Mouse (Mus musculus) MEL (cell line): ENCODE measurements around the gene Rbm5. TPM values are rescaled to one million over a fixed set of nuclear protein-coding genes. Genes with fewer than 3 reads are reported as not detected.

Experiments used
- DNase-seq: peaks from one replicate; pipeline ENCODE4 v3.0.0; 2011; ENCODE audit warnings: low read depth, low spot score
- H3K27ac ChIP-seq: 2 replicates; pipeline ENCODE4 v1.5.1; 2012; ENCODE audit warnings: low read depth, mild to moderate bottlenecking, control low read depth, low read length, moderate library complexity; ENCODE audit not compliant: control insufficient read depth
- H3K27me3 ChIP-seq, 2 experiments: fragments of 150-350 bp in 1 of 2; sonication (generic) in 1 of 2; 2 replicates each; pipeline ENCODE4 v1.6.1; 2012; ENCODE audit warnings: low read length in 2 of 2, mild to moderate bottlenecking in 2 of 2, improper control_type of control experiment in 1 of 2, moderate library complexity in 1 of 2; ENCODE audit not compliant: insufficient read depth in 2 of 2, control insufficient read depth in 1 of 2
- H3K36me3 ChIP-seq, 2 experiments: 2 replicates each; pipeline ENCODE4 v1.6.1; 2012 to 2014; ENCODE audit warnings: low read length in 2 of 2, improper control_type of control experiment in 1 of 2, inconsistent platforms in 1 of 2, mild to moderate bottlenecking in 1 of 2; ENCODE audit not compliant: insufficient read depth in 2 of 2, control insufficient read depth in 1 of 2
- H3K4me1 ChIP-seq, 2 experiments: fragments of 150-350 bp in 1 of 2; sonication (generic) in 1 of 2; 2 replicates each; pipeline ENCODE4 v1.6.1; 2012; ENCODE audit warnings: low read length in 2 of 2, improper control_type of control experiment in 1 of 2, mild to moderate bottlenecking in 1 of 2; ENCODE audit not compliant: insufficient read depth in 2 of 2, control insufficient read depth in 1 of 2
- H3K4me3 ChIP-seq, 2 experiments: fragments of 150-350 bp in 1 of 2; sonication (generic) in 1 of 2; 2 replicates each; pipeline ENCODE4 v1.5.1; 2012; ENCODE audit warnings: low read depth in 2 of 2, low read length in 2 of 2, mild to moderate bottlenecking in 2 of 2, moderate library complexity in 2 of 2, control low read depth in 1 of 2, improper control_type of control experiment in 1 of 2; ENCODE audit not compliant: control insufficient read depth in 1 of 2, insufficient read depth in 1 of 2
- H3K79me2 ChIP-seq: 2 replicates; pipeline ENCODE4 v1.6.1; 2012; ENCODE audit warnings: mild to moderate bottlenecking, low read length, moderate library complexity; ENCODE audit not compliant: control insufficient read depth, poor library complexity, insufficient read depth
- H3K9ac ChIP-seq: 2 replicates; pipeline ENCODE4 v1.6.1; 2012; ENCODE audit warnings: low read depth, mild to moderate bottlenecking, control low read depth, low read length, moderate library complexity; ENCODE audit not compliant: control insufficient read depth, poor library complexity, severe bottlenecking
- H3K9me3 ChIP-seq: fragments of 150-350 bp; sonication (generic); replicated peaks from 2 replicates; pipeline ENCODE4 v1.6.1; 2012; ENCODE audit warnings: mild to moderate bottlenecking, low read length, improper control_type of control experiment, moderate library complexity; ENCODE audit not compliant: insufficient read depth
- CHD1 ChIP-seq: IDR thresholded peaks from 2 replicates; pipeline ENCODE4 v1.6.1; 2012; ENCODE audit warnings: low read depth, mild to moderate bottlenecking, inconsistent platforms, low read length, improper control_type of control experiment
- CHD2 ChIP-seq: IDR thresholded peaks from 2 replicates; pipeline ENCODE4 v1.6.1; 2011; ENCODE audit warnings: low read length, improper control_type of control experiment
- ELF1 ChIP-seq: IDR thresholded peaks from 2 replicates; pipeline ENCODE4 v1.6.1; 2014; ENCODE audit warnings: low read depth, mild to moderate bottlenecking, inconsistent platforms, low read length, improper control_type of control experiment, moderate library complexity
- EP300 ChIP-seq, 2 experiments: IDR thresholded peaks; 2 replicates each; pipeline ENCODE4 v1.6.1; 2011; ENCODE audit warnings: improper control_type of control experiment in 2 of 2, low read length in 2 of 2, low read depth in 1 of 2, mild to moderate bottlenecking in 1 of 2
- GABPA ChIP-seq: IDR thresholded peaks from 2 replicates; pipeline ENCODE4 v1.6.1; 2012; ENCODE audit warnings: low read depth, mild to moderate bottlenecking, inconsistent platforms, low read length, improper control_type of control experiment, moderate library complexity
- GATA1 ChIP-seq: IDR thresholded peaks from 2 replicates; pipeline ENCODE4 v1.6.1; 2011; ENCODE audit warnings: low read depth, low read length, improper control_type of control experiment
- HCFC1 ChIP-seq: IDR thresholded peaks from 2 replicates; pipeline ENCODE4 v1.6.1; 2012; ENCODE audit warnings: low read depth, mild to moderate bottlenecking, inconsistent platforms, low read length, improper control_type of control experiment, moderate library complexity
- MAFK ChIP-seq: IDR thresholded peaks from 2 replicates; pipeline ENCODE4 v1.6.1; 2011; ENCODE audit warnings: low read depth, mild to moderate bottlenecking, low read length, improper control_type of control experiment, borderline replicate concordance
- MAZ ChIP-seq: IDR thresholded peaks from 2 replicates; pipeline ENCODE4 v1.6.1; 2012; ENCODE audit warnings: low read depth, mild to moderate bottlenecking, inconsistent platforms, low read length, improper control_type of control experiment
- MEF2A ChIP-seq: IDR thresholded peaks from 2 replicates; pipeline ENCODE4 v1.6.1; 2014; ENCODE audit warnings: low read depth, mild to moderate bottlenecking, inconsistent platforms, low read length, improper control_type of control experiment; ENCODE audit not compliant: poor library complexity, insufficient replicate concordance, severe bottlenecking; ENCODE audit errors: extremely low read depth
- MXI1 ChIP-seq: IDR thresholded peaks from 2 replicates; pipeline ENCODE4 v1.6.1; 2011; ENCODE audit warnings: mild to moderate bottlenecking, low read depth, low read length, improper control_type of control experiment
- MYC ChIP-seq: IDR thresholded peaks from 2 replicates; pipeline ENCODE4 v1.6.1; 2011; ENCODE audit warnings: low read depth, mild to moderate bottlenecking, low read length, improper control_type of control experiment, moderate library complexity
- NRF1 ChIP-seq: IDR thresholded peaks from 2 replicates; pipeline ENCODE4 v1.6.1; 2014; ENCODE audit warnings: low read depth, mild to moderate bottlenecking, inconsistent platforms, low read length, improper control_type of control experiment, moderate library complexity; ENCODE audit not compliant: poor library complexity, insufficient read depth, severe bottlenecking
- POLR2A ChIP-seq, 2 experiments: IDR thresholded peaks; 2 replicates each; pipeline ENCODE4 v1.6.1; 2011 to 2012; ENCODE audit warnings: low read length in 2 of 2, mild to moderate bottlenecking in 2 of 2, control low read depth in 1 of 2, improper control_type of control experiment in 1 of 2, low read depth in 1 of 2, moderate library complexity in 1 of 2; ENCODE audit not compliant: control insufficient read depth in 1 of 2, insufficient read depth in 1 of 2, poor library complexity in 1 of 2
- POLR2AphosphoS2 ChIP-seq: IDR thresholded peaks from 2 replicates; pipeline ENCODE4 v1.6.1; 2011; ENCODE audit warnings: low read length, improper control_type of control experiment
- RAD21 ChIP-seq: IDR thresholded peaks from 2 replicates; pipeline ENCODE4 v1.6.1; 2011; ENCODE audit warnings: mild to moderate bottlenecking, low read depth, low read length, improper control_type of control experiment
- SIN3A ChIP-seq: IDR thresholded peaks from 2 replicates; pipeline ENCODE4 v1.6.1; 2012; ENCODE audit warnings: low read length, improper control_type of control experiment, inconsistent platforms
- SMC3 ChIP-seq: IDR thresholded peaks from 2 replicates; pipeline ENCODE4 v1.6.1; 2011; ENCODE audit warnings: low read depth, low read length, improper control_type of control experiment
- ZKSCAN1 ChIP-seq: IDR thresholded peaks from 2 replicates; pipeline ENCODE4 v1.6.1; 2012; ENCODE audit warnings: low read depth, mild to moderate bottlenecking, inconsistent platforms, low read length, improper control_type of control experiment, moderate library complexity
- polyA plus RNA-seq, 2 experiments: library from polyadenylated mRNA; stranded (reverse) in 1 of 2; unstranded in 1 of 2; fragments of >175 nt in 1 of 2; fragments of >200 nt in 1 of 2; gene quantifications; 2 replicates each; pipeline versions ENCODE4 v1.2.1 to v1.2.4; 2012; ENCODE audit warnings: low replicate concordance in 2 of 2, low read depth in 1 of 2; ENCODE audit not compliant: insufficient read length in 2 of 2, insufficient read depth in 1 of 2, missing spikeins in 1 of 2
- total RNA-seq: library from RNA; depleted of rRNA; stranded (reverse); fragments of 300-350 nt; gene quantifications from 2 replicates; pipeline ENCODE4 v1.2.3, GENCODE M21; 2012

Gene Rbm5
- total and polyA plus RNA-seq, 3 experiments = 80.2 to 143 (median 125) TPM

GRCm38 (mm10) chr9:107701594-107701993 is 69.2 kb downstream of the Rbm5 start:
- Histone ChIP-seq H3K27ac (no peak overlapping the region), H3K4me3 (no peak overlapping the region), H3K79me2 (no peaks in the 10 kb centered on the region), H3K9me3 (no peaks in the 10 kb centered on the region), H3K9ac (no peak overlapping the region), H3K4me1 (no peaks in the 10 kb centered on the region), H3K36me3 (no peaks in the 10 kb centered on the region), H3K27me3 (peaks cover 8 to 9% of the 10 kb centered on the region in 2 experiments; a peak in 3 of 4 replicates)
- no peak for TF ChIP-seq GABPA
- TF ChIP-seq RAD21 = no peak
- no peak for TF ChIP-seq POLR2AphosphoS2
- TF ChIP-seq MYC = no peak
- no peak for TF ChIP-seq EP300 (IDR thresholded peaks at IDR 0.05; ENCODE audit: low read depth in 1 of 2, low read length in 2 of 2)
- no peak for TF ChIP-seq POLR2A (IDR thresholded peaks at IDR 0.05; ENCODE audit: control insufficient read depth in 1 of 2, insufficient read depth in 1 of 2, low read depth in 1 of 2, low read length in 2 of 2, poor library complexity in 1 of 2)
- DNase-seq = no peak

- no peak overlapping the region for H3K27ac ChIP-seq
- H3K9ac ChIP-seq = no peak overlapping the region
- H3K4me1 ChIP-seq = no peaks in the 10 kb centered on the region
- peaks cover 9 to 10% of the 10 kb centered on the region in 2 experiments; a peak in 3 of 4 replicates for H3K27me3 ChIP-seq
- H3K9me3 ChIP-seq = no peaks in the 10 kb centered on the region
- H3K4me3 ChIP-seq = no peak overlapping the region
- TF ChIP-seq MAFK = no peak
- no peak for DNase-seq
- H3K36me3 ChIP-seq = no peaks in the 10 kb centered on the region
- no peaks in the 10 kb centered on the region for H3K79me2 ChIP-seq
Observed at GRCm38 (mm10) chr9:107700114-107700571, 70.7 kb downstream of the Rbm5 start.

- H3K4me3 ChIP-seq = no peak overlapping the region
- no peaks in the 10 kb centered on the region for H3K9me3 ChIP-seq
- H3K27ac ChIP-seq = no peak overlapping the region
- TF ChIP-seq MYC (no peak), NRF1 (no peak), POLR2A (IDR thresholded peaks at IDR 0.05; ENCODE audit: control insufficient read depth in 1 of 2, insufficient read depth in 1 of 2, low read depth in 1 of 2, low read length in 2 of 2, poor library complexity in 1 of 2) (no peak), MAZ (no peak), MXI1 (no peak), POLR2AphosphoS2 (no peak), CHD2 (no peak), EP300 (IDR thresholded peaks at IDR 0.05; ENCODE audit: low read depth in 1 of 2, low read length in 2 of 2) (no peak), MEF2A (no peak), HCFC1 (no peak), SMC3 (no peak), CHD1 (no peak), GATA1 (no peak), ELF1 (no peak), SIN3A (no peak), MAFK (no peak), ZKSCAN1 (no peak)
- H3K9ac ChIP-seq = no peak overlapping the region
- no peak for DNase-seq
- no peaks in the 10 kb centered on the region for H3K79me2 ChIP-seq
- peaks cover 9 to 10% of the 10 kb centered on the region in 2 experiments; a peak in 3 of 4 replicates for H3K27me3 ChIP-seq
- H3K4me1 ChIP-seq = no peaks in the 10 kb centered on the region
- H3K36me3 ChIP-seq = no peaks in the 10 kb centered on the region
Observed at GRCm38 (mm10) chr9:107699376-107699980, 71.3 kb downstream of the Rbm5 start.
